Mouse (Mus musculus) intestine, embryonic 16.5 days (tissue): ENCODE results near the gene Gm49368. TPM values are rescaled to one million over a fixed set of nuclear protein-coding genes. Genes with fewer than 3 reads are reported as not detected.
"Not testable (repeated sequence)": the region's sequence is repeated elsewhere in the genome, so short reads cannot be mapped to it uniquely, and the experiment has no call there.

ENCODE experiments used
- ATAC-seq: fragments of 200-750 bp; cut with Nextera tagmentation; 2 replicates; pipeline ENCODE4 v1.8.0; 2017; ENCODE audit warnings: moderate TSS enrichment, moderate library complexity
- H3K27ac ChIP-seq: fragments of 300-500 bp; sonication (generic); 2 replicates; pipeline ENCODE4 v1.5.1; 2014; ENCODE audit warnings: mild to moderate bottlenecking, low read length
- H3K27me3 ChIP-seq: fragments of 300-500 bp; sonication (generic); replicated peaks from 2 replicates; pipeline ENCODE4 v1.6.1; 2014; ENCODE audit warnings: low read length, control low read depth, mixed read lengths; ENCODE audit not compliant: control insufficient read depth, insufficient read depth
- H3K36me3 ChIP-seq: fragments of 300-500 bp; sonication (generic); 2 replicates; pipeline ENCODE4 v1.6.1; 2014; ENCODE audit warnings: low read length, control low read depth; ENCODE audit not compliant: control insufficient read depth, insufficient read depth
- H3K4me1 ChIP-seq: fragments of 300-500 bp; sonication (generic); 2 replicates; pipeline ENCODE4 v1.6.1; 2014; ENCODE audit warnings: low read length, control low read depth, mixed read lengths; ENCODE audit not compliant: control insufficient read depth, insufficient read depth
- H3K4me2 ChIP-seq: fragments of 300-500 bp; sonication (generic); 2 replicates; pipeline ENCODE4 v1.6.1; 2014; ENCODE audit warnings: low read depth, low read length, control low read depth
- H3K4me3 ChIP-seq: fragments of 300-500 bp; sonication (generic); 2 replicates; pipeline ENCODE4 v1.5.1; 2014; ENCODE audit warnings: mild to moderate bottlenecking, low read length
- H3K9ac ChIP-seq: fragments of 300-500 bp; sonication (generic); 2 replicates; pipeline ENCODE4 v1.6.1; 2014; ENCODE audit warnings: low read depth, low read length
- H3K9me3 ChIP-seq: fragments of 300-500 bp; sonication (generic); 2 replicates; pipeline ENCODE4 v1.6.1; 2016; ENCODE audit warnings: low read length, control low read depth; ENCODE audit not compliant: control insufficient read depth
- WGBS: fragments of 180-500 bp; shearing (Covaris S2); extraction: QIAGEN DNeasy Blood & Tissue Kit; methylation state at CpG from one replicate; pipeline ENCODE4 v1.1.7; 2014; 5-methylcytosine and 5-hydroxymethylcytosine counted together
- polyA plus RNA-seq: library from polyadenylated mRNA; unstranded; fragments of >200 nt; fragmentation: Nextera tagmentation; extraction: Ambion mirVana; gene quantifications from 2 replicates; pipeline ENCODE4 v1.2.1, GENCODE M21; 2015

The Gm49368 gene
- not detected in 2 replicates for polyA plus RNA-seq

- H3K36me3 ChIP-seq: no peaks in the 10 kb centered on the region
- no peak within 1 kb of the TSS for H3K4me3 ChIP-seq
- H3K9me3 ChIP-seq: no peaks in the 10 kb centered on the region
- H3K4me1 ChIP-seq: 0 out of 2 replicates have a peak, but pooled peaks cover 4% of the 10 kb centered on the region
- H3K9ac ChIP-seq: no peak within 1 kb of the TSS
- no peaks in the 10 kb centered on the region for H3K27me3 ChIP-seq
- no peak within 1 kb of the TSS for H3K4me2 ChIP-seq
- no peak within 1 kb of the TSS for H3K27ac ChIP-seq
- WGBS: 85% methylated on average over 7 of the region's 7 CpGs
- no peak for ATAC-seq
Observed at GRCm38 (mm10) chr7:128062456-128062855, at the start of gene Gm49368, which contains the start of gene Itgam. TSS of gene Gm49368 (plus strand) at chr7:128062683. TSS of gene Itgam (plus strand) at chr7:128062640.

GRCm38 (mm10) chr7:128013116-128013515 lies 49.4 kb upstream of the Gm49368 start:
- Histone ChIP-seq H3K4me3 (no peak overlapping the region), H3K9ac (no peak overlapping the region), H3K9me3 (no peaks in the 10 kb centered on the region), H3K27me3 (no peaks in the 10 kb centered on the region), H3K4me1 (peaks cover 4% of the 10 kb centered on the region; the same call in 1 of the 2 replicates), H3K27ac (no peak overlapping the region), H3K4me2 (no peak overlapping the region), H3K36me3 (no peaks in the 10 kb centered on the region)
- WGBS: 89% methylated on average over 13 of the region's 13 CpGs
- ATAC-seq: no peak

GRCm38 (mm10) chr7:128016134-128016533 lies 46.3 kb upstream of the Gm49368 start:
- peak; percentile 51; the same call in 1 of the 2 replicates for ATAC-seq
- H3K36me3 ChIP-seq, H3K4me3 ChIP-seq, H3K9ac ChIP-seq, H3K4me2 ChIP-seq, H3K9me3 ChIP-seq, H3K27me3 ChIP-seq, H3K27ac ChIP-seq, H3K4me1 ChIP-seq: not testable (repeated sequence)
- WGBS: 58% methylated on average over 5 of the region's 5 CpGs

- Histone ChIP-seq H3K36me3 (no peaks in the 10 kb centered on the region), H3K4me2 (no peak overlapping the region), H3K4me1 (no peaks in the 10 kb centered on the region), H3K27me3 (no peaks in the 10 kb centered on the region), H3K9ac (no peak overlapping the region), H3K4me3 (no peak overlapping the region), H3K27ac (no peak overlapping the region), H3K9me3 (no peaks in the 10 kb centered on the region)
- ATAC-seq: no peak
- 75% methylated on average over 6 of the region's 6 CpGs for WGBS
Observed at GRCm38 (mm10) chr7:128016650-128017049, 45.8 kb upstream of the Gm49368 start.

- 90% methylated on average over 3 of the region's 3 CpGs for WGBS
- H3K27me3 ChIP-seq: no peaks in the 10 kb centered on the region
- no peak overlapping the region for H3K4me3 ChIP-seq
- no peak overlapping the region for H3K27ac ChIP-seq
- no peak for ATAC-seq
- no peak overlapping the region for H3K4me2 ChIP-seq
- H3K4me1 ChIP-seq: no peaks in the 10 kb centered on the region
- no peaks in the 10 kb centered on the region for H3K9me3 ChIP-seq
- H3K36me3 ChIP-seq: no peaks in the 10 kb centered on the region
- no peak overlapping the region for H3K9ac ChIP-seq
Observed at GRCm38 (mm10) chr7:128018275-128018674, 44.2 kb upstream of the Gm49368 start.

GRCm38 (mm10) chr7:128019187-128019586 lies 43.3 kb upstream of the Gm49368 start:
- Histone ChIP-seq H3K27me3 (no peaks in the 10 kb centered on the region), H3K9ac (no peak overlapping the region), H3K36me3 (no peaks in the 10 kb centered on the region), H3K9me3 (no peaks in the 10 kb centered on the region), H3K4me1 (no peaks in the 10 kb centered on the region), H3K4me2 (no peak overlapping the region), H3K27ac (no peak overlapping the region), H3K4me3 (no peak overlapping the region)
- peak; percentile 85 for ATAC-seq
- WGBS: 50% methylated on average over 2 of the region's 2 CpGs

GRCm38 (mm10) chr7:128022974-128023373 lies 39.5 kb upstream of the Gm49368 start:
- no peak for ATAC-seq

GRCm38 (mm10) chr7:128023565-128023964 lies 38.9 kb upstream of the Gm49368 start:
- H3K4me2 ChIP-seq: no peak overlapping the region
- no peaks in the 10 kb centered on the region for H3K9me3 ChIP-seq
- H3K36me3 ChIP-seq: no peaks in the 10 kb centered on the region
- H3K27ac ChIP-seq: no peak overlapping the region
- no peaks in the 10 kb centered on the region for H3K27me3 ChIP-seq
- WGBS: 92% methylated on average over 4 of the region's 4 CpGs
- no peak for ATAC-seq
- no peaks in the 10 kb centered on the region for H3K4me1 ChIP-seq
- H3K9ac ChIP-seq: no peak overlapping the region
- H3K4me3 ChIP-seq: no peak overlapping the region

More at GRCm38 (mm10) chr7:128022974-128023373, 39.5 kb upstream of the Gm49368 start:
- Histone ChIP-seq H3K4me1 (no peaks in the 10 kb centered on the region), H3K27ac (no peak overlapping the region), H3K36me3 (no peaks in the 10 kb centered on the region), H3K4me3 (no peak overlapping the region), H3K9me3 (no peaks in the 10 kb centered on the region), H3K4me2 (no peak overlapping the region), H3K9ac (no peak overlapping the region), H3K27me3 (no peaks in the 10 kb centered on the region)
- 63% methylated on average over 8 of the region's 8 CpGs for WGBS

GRCm38 (mm10) chr7:128024364-128024763 lies 38.1 kb upstream of the Gm49368 start:
- H3K4me2 ChIP-seq: no peak overlapping the region
- no peaks in the 10 kb centered on the region for H3K27me3 ChIP-seq
- H3K9ac ChIP-seq: no peak overlapping the region
- ATAC-seq: no peak
- no peaks in the 10 kb centered on the region for H3K9me3 ChIP-seq
- no peaks in the 10 kb centered on the region for H3K4me1 ChIP-seq
- no peak overlapping the region for H3K27ac ChIP-seq
- WGBS: 85% methylated on average over 9 of the region's 9 CpGs
- no peak overlapping the region for H3K4me3 ChIP-seq
- no peaks in the 10 kb centered on the region for H3K36me3 ChIP-seq

GRCm38 (mm10) chr7:128024932-128025331 lies 37.6 kb upstream of the Gm49368 start:
- Histone ChIP-seq H3K36me3 (no peaks in the 10 kb centered on the region), H3K9me3 (no peaks in the 10 kb centered on the region), H3K4me1 (no peaks in the 10 kb centered on the region), H3K27me3 (no peaks in the 10 kb centered on the region), H3K4me2 (no peak overlapping the region), H3K9ac (no peak overlapping the region), H3K4me3 (no peak overlapping the region), H3K27ac (no peak overlapping the region)
- 74% methylated on average over 4 of the region's 4 CpGs for WGBS
- ATAC-seq: no peak
